Mouse (Mus musculus) myocyte (in vitro differentiated cells): ENCODE measurements around the gene Leng8.

Source experiments
- E2F4 ChIP-seq: IDR thresholded peaks from one replicate; pipeline ENCODE4 v1.6.1; 2011; ENCODE audit warnings: mild to moderate bottlenecking, control low read depth, moderate library complexity; ENCODE audit not compliant: insufficient read depth
- MYOG ChIP-seq, 3 experiments: IDR thresholded peaks; one replicate each; pipeline ENCODE4 v1.6.1; 2011; ENCODE audit warnings: control low read depth in 2 of 3, low read depth in 2 of 3, mild to moderate bottlenecking in 2 of 3; ENCODE audit not compliant: insufficient read length in 2 of 3, control insufficient read depth in 1 of 3, insufficient read depth in 1 of 3
- POLR2A ChIP-seq: IDR thresholded peaks from one replicate; pipeline ENCODE4 v1.6.1; 2011; ENCODE audit warnings: low read depth, mild to moderate bottlenecking, control low read depth, moderate library complexity; ENCODE audit not compliant: insufficient read length
- TCF12 ChIP-seq: IDR thresholded peaks from one replicate; pipeline ENCODE4 v1.6.1; 2011; ENCODE audit warnings: mild to moderate bottlenecking, control low read depth; ENCODE audit not compliant: poor library complexity, insufficient read depth, severe bottlenecking

DNA sequence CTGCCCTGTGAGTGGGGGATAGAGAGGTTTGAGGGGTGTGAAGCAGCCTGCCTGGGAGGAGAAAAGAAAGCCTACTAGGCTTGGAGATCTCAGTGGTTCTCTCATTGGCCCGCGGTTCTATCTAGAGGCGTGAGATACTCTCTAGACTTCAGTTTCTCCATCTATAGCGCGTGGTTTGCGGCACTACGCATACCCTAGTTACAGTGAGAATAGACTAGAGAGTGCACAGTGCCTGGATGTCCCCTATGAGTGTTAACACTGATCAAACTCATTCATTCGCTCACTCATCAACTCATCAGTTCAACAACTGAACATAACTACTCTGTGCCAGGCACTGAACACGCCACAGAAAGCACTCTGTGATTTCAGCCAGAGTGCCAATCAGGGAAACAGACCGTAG lies 14.1 kb upstream of the Leng8 start:
- TF ChIP-seq POLR2A, result no peak
- no peak for TF ChIP-seq TCF12
- TF ChIP-seq MYOG (IDR thresholded peaks at IDR 0.05; ENCODE audit: control insufficient read depth in 1 of 3, insufficient read depth in 1 of 3, insufficient read length in 2 of 3, low read depth in 2 of 3), result no peak
- TF ChIP-seq E2F4, result no peak
